Mouse (Mus musculus): ENCODE data around the gene Zzz3.

Gene Zzz3

GRCm38 (mm10) chr3:152395350-152396277 lies at the start of gene Zzz3:
Gene Zzz3 (plus strand): TSS chr3:152395473.
- peak; percentile 95 for DNase-seq

GRCm38 (mm10) chr3:152345732-152346632 lies 49.3 kb upstream of the Zzz3 start, which contains the start of gene Usp33:
Gene Usp33 (plus strand): TSS chr3:152346478.
- DNase-seq = peak; percentile 95

- peak; percentile 72 for DNase-seq
Observed at GRCm38 (mm10) chr3:152346633-152347141, 48.6 kb upstream of the Zzz3 start.

- DNase-seq = no peak
Observed at GRCm38 (mm10) chr3:152347227-152347626, 48.0 kb upstream of the Zzz3 start.

- DNase-seq = no peak
Observed at GRCm38 (mm10) chr3:152348011-152348830, 47.1 kb upstream of the Zzz3 start.

GRCm38 (mm10) chr3:152350431-152350830 lies 44.8 kb upstream of the Zzz3 start:
- no peak for DNase-seq

GRCm38 (mm10) chr3:152350966-152351365 lies 44.3 kb upstream of the Zzz3 start:
- no peak for DNase-seq

- DNase-seq = no peak
Observed at GRCm38 (mm10) chr3:152352289-152352688, 43.0 kb upstream of the Zzz3 start.

- no peak for DNase-seq
Observed at GRCm38 (mm10) chr3:152353434-152354177, 41.7 kb upstream of the Zzz3 start.

- DNase-seq = no peak
Observed at GRCm38 (mm10) chr3:152355361-152355760, 39.9 kb upstream of the Zzz3 start.

- DNase-seq = no peak
Observed at GRCm38 (mm10) chr3:152356751-152357150, 38.5 kb upstream of the Zzz3 start.

GRCm38 (mm10) chr3:152359151-152359550 lies 36.1 kb upstream of the Zzz3 start:
- DNase-seq = peak; percentile 28

GRCm38 (mm10) chr3:152364181-152364580 lies 31.1 kb upstream of the Zzz3 start:
- DNase-seq = no peak

GRCm38 (mm10) chr3:152376063-152376462 lies 19.2 kb upstream of the Zzz3 start:
- DNase-seq = no peak

GRCm38 (mm10) chr3:152384106-152384505 lies 11.2 kb upstream of the Zzz3 start:
- no peak for DNase-seq

- peak; percentile 98 for DNase-seq
Observed at GRCm38 (mm10) chr3:152396278-152396987, 1.2 kb downstream of the Zzz3 start.

GRCm38 (mm10) chr3:152396988-152397314 lies 1.7 kb downstream of the Zzz3 start:
- peak; percentile 73 for DNase-seq

GRCm38 (mm10) chr3:152397335-152397940 lies 2.2 kb downstream of the Zzz3 start:
- DNase-seq = peak; percentile 14

GRCm38 (mm10) chr3:152400441-152400840 lies 5.2 kb downstream of the Zzz3 start:
- no peak for DNase-seq

- DNase-seq = no peak
Observed at GRCm38 (mm10) chr3:152400875-152401274, 5.6 kb downstream of the Zzz3 start.
